Mouse (Mus musculus) lung, postnatal 0 days (tissue): Measurements from ENCODE around the gene Stbd1.

ENCODE experiments used
- CTCF ChIP-seq: IDR thresholded peaks from 2 replicates; pipeline ENCODE4 v1.5.1; 2016; ENCODE audit warnings: antibody characterized with exemption, mild to moderate bottlenecking
- EP300 ChIP-seq: IDR thresholded peaks from 2 replicates; pipeline ENCODE4 v1.6.1; 2016; ENCODE audit warnings: antibody characterized with exemption, mild to moderate bottlenecking, control low read depth

DNA sequence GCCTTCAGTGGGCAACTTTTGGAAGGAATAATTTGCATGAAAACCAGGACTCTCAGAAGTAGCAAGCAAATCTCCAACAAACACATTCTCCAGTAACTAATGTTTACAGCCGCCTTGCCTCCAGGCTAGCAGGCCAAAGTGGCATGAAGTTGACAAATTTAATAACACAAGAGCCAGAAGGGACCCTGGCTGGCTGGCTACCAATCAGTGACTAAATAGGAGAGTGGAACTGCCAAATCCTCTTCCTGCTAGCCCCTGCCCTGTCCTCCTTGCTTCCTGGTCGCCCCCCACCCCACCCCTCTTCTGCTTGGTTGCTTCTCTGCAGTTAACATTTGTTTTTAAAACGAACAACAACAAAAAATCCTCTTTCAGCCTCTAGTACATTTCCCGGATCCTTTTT lies 48.4 kb upstream of the Stbd1 start:
- no peak for TF ChIP-seq CTCF
- TF ChIP-seq EP300: no peak
